Mouse (Mus musculus) lung, postnatal 0 days (tissue): ENCODE results near the gene Ptbp1. TPM values are rescaled to one million over a fixed set of nuclear protein-coding genes. Genes with fewer than 3 reads are reported as not detected.
A peak's percentile ranks its signal among the peaks of the same experiment; 100 is the strongest.

Experiments used
- ATAC-seq: fragments of 200-750 bp; cut with Nextera tagmentation; 2 replicates; pipeline ENCODE4 v1.8.0; 2017; ENCODE audit warnings: moderate library complexity
- DNase-seq: peaks from one replicate; pipeline ENCODE4 v3.0.0-alpha.2; 2016; ENCODE audit warnings: low spot score
- H3K27ac ChIP-seq: fragments of 300-500 bp; sonication (generic); 2 replicates; pipeline ENCODE4 v1.5.1; 2014; ENCODE audit warnings: antibody characterized with exemption, mild to moderate bottlenecking, low read length, mixed read lengths
- H3K27me3 ChIP-seq: fragments of 300-500 bp; sonication (generic); replicated peaks from 2 replicates; pipeline ENCODE4 v1.6.1; 2014; ENCODE audit warnings: low read length, mixed read lengths; ENCODE audit not compliant: insufficient read depth
- H3K36me3 ChIP-seq: fragments of 300-500 bp; sonication (generic); 2 replicates; pipeline ENCODE4 v1.6.1; 2014; ENCODE audit warnings: low read length, mixed read lengths; ENCODE audit not compliant: insufficient read depth
- H3K4me1 ChIP-seq: fragments of 300-500 bp; sonication (generic); 2 replicates; pipeline ENCODE4 v1.6.1; 2014; ENCODE audit warnings: antibody characterized with exemption, low read depth, low read length, mixed read lengths; ENCODE audit not compliant: insufficient read depth
- H3K4me2 ChIP-seq: fragments of 300-500 bp; sonication (generic); replicated peaks from 2 replicates; pipeline ENCODE4 v1.6.1; 2014; ENCODE audit warnings: low read depth, mild to moderate bottlenecking, low read length, moderate library complexity, mixed read lengths
- H3K4me3 ChIP-seq: fragments of 300-500 bp; sonication (generic); 2 replicates; pipeline ENCODE4 v1.5.1; 2014; ENCODE audit warnings: low read depth, low read length
- H3K9ac ChIP-seq: fragments of 300-500 bp; sonication (generic); replicated peaks from 2 replicates; pipeline ENCODE4 v1.6.1; 2014; ENCODE audit warnings: low read depth, mild to moderate bottlenecking
- H3K9me3 ChIP-seq: fragments of 300-500 bp; sonication (generic); 2 replicates; pipeline ENCODE4 v1.6.1; 2016; ENCODE audit warnings: low read length, mixed read lengths
- CTCF ChIP-seq: IDR thresholded peaks from 2 replicates; pipeline ENCODE4 v1.5.1; 2016; ENCODE audit warnings: antibody characterized with exemption, mild to moderate bottlenecking
- EP300 ChIP-seq: IDR thresholded peaks from 2 replicates; pipeline ENCODE4 v1.6.1; 2016; ENCODE audit warnings: antibody characterized with exemption, mild to moderate bottlenecking, control low read depth
- WGBS: fragments of 180-500 bp; shearing (Covaris S2); extraction: QIAGEN DNeasy Blood & Tissue Kit; methylation state at CpG from one replicate; pipeline ENCODE4 v1.1.7; 2014; 5-methylcytosine and 5-hydroxymethylcytosine counted together
- polyA plus RNA-seq: library from polyadenylated mRNA; unstranded; fragments of >200 nt; fragmentation: Nextera tagmentation; extraction: Ambion mirVana; gene quantifications from 2 replicates; pipeline ENCODE4 v1.2.1, GENCODE M21; 2015

Ptbp1 gene
- polyA plus RNA-seq, 1 experiment from 2014 or later, result 109 TPM

- H3K27me3 ChIP-seq, result no peaks in the 10 kb centered on the region
- no peak for DNase-seq
- ATAC-seq, result no peak
- no peak overlapping the region for H3K9ac ChIP-seq
- no peaks in the 10 kb centered on the region for H3K36me3 ChIP-seq
- peaks cover 6% of the 10 kb centered on the region for H3K4me1 ChIP-seq
- H3K9me3 ChIP-seq, result no peaks in the 10 kb centered on the region
- 0 out of 2 replicates have a peak overlapping the region, but pooled peaks have one; percentile 47 for H3K27ac ChIP-seq
- no peak overlapping the region for H3K4me3 ChIP-seq
- TF ChIP-seq EP300 (no peak), CTCF (no peak)
- H3K4me2 ChIP-seq, result no peak overlapping the region
- WGBS, result 79% methylated on average over 8 of the region's 8 CpGs
Observed at GRCm38 (mm10) chr10:79820277-79820676, 34.0 kb upstream of the Ptbp1 start.

GRCm38 (mm10) chr10:79820782-79821181, 33.4 kb upstream of the Ptbp1 start, which contains the start of gene Misp:
Misp (plus strand) TSS chr10:79820989.
- no peaks in the 10 kb centered on the region for H3K27me3 ChIP-seq
- H3K4me2 ChIP-seq, result no peak within 1 kb of the TSS
- H3K36me3 ChIP-seq, result no peaks in the 10 kb centered on the region
- 0 out of 2 replicates have a peak within 1 kb of the TSS, but pooled peaks have one; percentile 47 for H3K27ac ChIP-seq
- H3K4me1 ChIP-seq, result peaks cover 6% of the 10 kb centered on the region
- DNase-seq (peak; percentile 64), ATAC-seq (peak; percentile 45)
- no peak for TF ChIP-seq EP300
- TF ChIP-seq CTCF, result peak; percentile 54
- H3K9ac ChIP-seq, result no peak within 1 kb of the TSS
- no peak within 1 kb of the TSS for H3K4me3 ChIP-seq
- no peaks in the 10 kb centered on the region for H3K9me3 ChIP-seq
- WGBS, result 55% methylated on average over 11 of the region's 11 CpGs

- 87% methylated on average over 12 of the region's 12 CpGs for WGBS
- ATAC-seq, result no peak
- no peak overlapping the region for H3K9ac ChIP-seq
- H3K4me1 ChIP-seq, result peaks cover 6% of the 10 kb centered on the region
- H3K4me2 ChIP-seq, result no peak overlapping the region; the same call in 1 of the 2 replicates
- TF ChIP-seq CTCF, result no peak
- no peak for TF ChIP-seq EP300
- H3K27me3 ChIP-seq, result no peaks in the 10 kb centered on the region
- H3K27ac ChIP-seq, result no peak overlapping the region
- H3K4me3 ChIP-seq, result no peak overlapping the region
- DNase-seq, result no peak
- H3K36me3 ChIP-seq, result no peaks in the 10 kb centered on the region
- H3K9me3 ChIP-seq, result no peaks in the 10 kb centered on the region
Observed at GRCm38 (mm10) chr10:79821731-79822130, 32.5 kb upstream of the Ptbp1 start.

- DNase-seq, result peak; percentile 56
Observed at GRCm38 (mm10) chr10:79822372-79822771, 31.9 kb upstream of the Ptbp1 start.

DNA sequence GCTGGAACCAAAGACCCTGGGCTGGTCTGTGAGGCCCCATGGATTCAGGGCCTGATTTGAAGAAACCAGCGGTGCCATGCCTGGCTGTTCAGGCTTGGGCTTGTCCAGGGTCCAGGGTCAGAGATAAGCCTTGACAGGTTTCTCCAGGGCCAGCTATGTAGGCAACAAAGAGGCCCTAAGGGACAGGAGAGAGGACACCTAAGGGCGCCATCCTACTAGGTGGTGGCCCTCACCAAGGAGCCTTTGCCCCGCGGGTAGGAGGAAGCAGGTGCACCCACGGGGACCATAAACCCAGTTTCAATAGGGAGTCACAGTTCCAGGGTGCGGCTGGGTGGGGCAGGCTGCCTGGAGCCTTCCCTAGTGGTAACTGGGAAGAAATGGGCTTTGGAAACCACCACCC, 31.2 kb upstream of the Ptbp1 start:
- peak overlapping the region; percentile 52; the same call in 1 of the 2 replicates for H3K27ac ChIP-seq
- 64% methylated on average over 6 of the region's 6 CpGs for WGBS
- H3K4me2 ChIP-seq, result peak overlapping the region; percentile 44
- DNase-seq (no peak), ATAC-seq (no peak)
- H3K9ac ChIP-seq, result no peak overlapping the region
- H3K36me3 ChIP-seq, result no peaks in the 10 kb centered on the region
- no peak for TF ChIP-seq EP300
- no peak overlapping the region for H3K4me3 ChIP-seq
- no peaks in the 10 kb centered on the region for H3K27me3 ChIP-seq
- H3K9me3 ChIP-seq, result no peaks in the 10 kb centered on the region
- peaks cover 6% of the 10 kb centered on the region for H3K4me1 ChIP-seq

More at GRCm38 (mm10) chr10:79822372-79822771, 31.9 kb upstream of the Ptbp1 start:
- H3K4me2 ChIP-seq, result peak overlapping the region; percentile 44
- TF ChIP-seq EP300 (no peak), CTCF (no peak)
- peak overlapping the region; percentile 32; the same call in 1 of the 2 replicates for H3K27ac ChIP-seq
- peak; percentile 68 for ATAC-seq
- peak overlapping the region; percentile 39; the same call in 1 of the 2 replicates for H3K9ac ChIP-seq
- H3K4me3 ChIP-seq, result no peak overlapping the region
- no peaks in the 10 kb centered on the region for H3K9me3 ChIP-seq
- no peaks in the 10 kb centered on the region for H3K36me3 ChIP-seq
- WGBS, result 37% methylated on average over 17 of the region's 17 CpGs
- H3K4me1 ChIP-seq, result peaks cover 6% of the 10 kb centered on the region
- H3K27me3 ChIP-seq, result no peaks in the 10 kb centered on the region

GRCm38 (mm10) chr10:79824413-79824812, 29.8 kb upstream of the Ptbp1 start:
- 33% methylated on average over 6 of the region's 6 CpGs for WGBS
- Histone ChIP-seq H3K36me3 (no peaks in the 10 kb centered on the region), H3K9me3 (no peaks in the 10 kb centered on the region), H3K4me1 (peaks cover 6% of the 10 kb centered on the region), H3K27me3 (no peaks in the 10 kb centered on the region), H3K27ac (peak overlapping the region; percentile 78), H3K9ac (peak overlapping the region; percentile 29; the same call in 1 of the 2 replicates), H3K4me3 (peak overlapping the region; percentile 12; the same call in 1 of the 2 replicates), H3K4me2 (peak overlapping the region; percentile 40)
- DNase-seq, result peak; percentile 89
- TF ChIP-seq CTCF (no peak), EP300 (peak; percentile 64)
- peak; percentile 73 for ATAC-seq
